Mouse (Mus musculus) lung, postnatal 0 days (tissue): ENCODE measurements around the gene Rab11b.

Experiments used
- CTCF ChIP-seq: IDR thresholded peaks from 2 replicates; pipeline ENCODE4 v1.5.1; 2016; ENCODE audit warnings: antibody characterized with exemption, mild to moderate bottlenecking
- EP300 ChIP-seq: IDR thresholded peaks from 2 replicates; pipeline ENCODE4 v1.6.1; 2016; ENCODE audit warnings: antibody characterized with exemption, mild to moderate bottlenecking, control low read depth

DNA sequence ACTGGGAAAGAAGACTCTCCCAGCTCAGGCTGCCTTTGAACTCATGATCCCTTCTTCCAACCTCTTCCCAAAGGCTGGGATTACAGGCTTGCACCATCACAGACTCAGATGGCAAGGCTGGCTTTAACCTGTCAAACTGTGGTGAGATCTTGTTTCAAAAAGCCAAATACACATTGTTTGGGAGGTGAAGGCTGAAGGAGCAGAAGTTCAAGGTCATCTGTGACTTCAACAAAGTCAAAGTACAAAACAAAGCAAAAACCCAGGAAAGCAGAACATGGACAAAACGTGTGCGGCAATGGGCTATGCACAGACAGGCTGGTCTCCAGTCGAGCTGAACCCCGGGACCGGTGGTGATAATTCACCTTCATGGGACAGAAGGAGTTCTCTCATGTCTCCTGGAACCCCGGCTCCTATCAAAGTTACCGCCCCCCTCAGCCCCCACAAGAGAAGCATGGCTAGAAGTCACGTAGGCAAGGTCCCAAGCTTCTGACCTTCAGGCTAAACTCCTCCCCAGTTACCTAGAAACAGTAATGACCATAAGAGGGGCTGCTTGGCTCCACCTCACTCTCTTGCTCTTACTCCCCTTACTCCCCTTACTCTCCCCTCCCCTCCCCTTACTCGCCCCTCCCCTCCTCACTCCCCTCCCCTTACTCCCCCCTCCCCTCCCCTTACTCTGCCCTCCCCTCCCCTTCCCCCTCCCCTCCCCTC is 47.0 kb upstream of the Rab11b start:
- no peak for TF ChIP-seq CTCF
- no peak for TF ChIP-seq EP300
